Mouse (Mus musculus): ENCODE results near the gene Nsun5. TPM values are rescaled to one million over a fixed set of nuclear protein-coding genes. Genes with fewer than 3 reads are reported as not detected.

The Nsun5 gene
- polyA plus RNA-seq, 1 experiment from 2014 or later, result 15.9 TPM

DNA sequence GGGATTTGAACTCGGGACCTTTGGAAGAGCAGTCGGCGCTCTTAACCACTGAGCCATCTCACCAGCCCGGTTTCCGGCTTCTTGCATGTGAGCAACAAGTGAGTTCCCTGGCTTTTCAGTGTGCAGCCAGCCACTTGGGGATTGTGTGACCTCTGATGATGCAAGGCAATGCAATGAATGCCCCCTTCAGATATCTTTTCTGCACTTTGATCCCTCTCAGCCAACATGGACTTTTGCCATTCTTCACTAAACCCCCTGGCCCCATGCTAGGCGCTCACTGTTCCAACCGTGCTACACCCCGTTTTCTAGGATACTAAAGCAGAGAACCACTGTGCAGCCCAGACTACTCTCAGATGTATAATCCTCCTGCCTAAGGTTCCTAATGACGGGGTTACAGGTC, 35.7 kb downstream of the Nsun5 start:
- no peak overlapping the region for H3K4me2 ChIP-seq
- ATAC-seq (replicated peaks; ENCODE audit: insufficient number of reproducible peaks, low FRiP score, low TSS enrichment), result no peak
- WGBS (ENCODE audit: insufficient replicate concordance), result 77% methylated on average over 9 of the region's 9 CpGs

DNA sequence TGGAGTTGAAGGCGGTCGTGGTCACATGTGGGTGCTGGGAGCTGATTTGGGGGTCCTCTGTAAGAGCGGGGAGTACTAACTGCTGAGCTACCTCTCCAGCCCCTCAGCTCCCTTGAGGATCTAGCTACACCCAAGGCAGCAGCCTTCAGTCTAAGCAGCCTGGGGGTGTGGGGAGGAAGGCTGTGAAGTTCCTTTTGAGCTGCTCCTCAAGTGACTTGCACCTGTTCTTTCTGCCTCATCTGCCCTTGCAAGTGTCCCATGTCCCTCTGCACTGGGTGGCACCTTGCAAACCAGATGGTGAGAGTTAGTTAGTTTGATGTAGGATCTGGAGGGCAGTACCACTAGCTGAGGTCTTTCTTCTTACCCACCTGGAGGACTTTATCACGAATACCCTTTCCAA, 38.4 kb downstream of the Nsun5 start:
- H3K27me3 ChIP-seq (ENCODE audit: control insufficient read depth, insufficient read depth, low read length), result no peaks in the 10 kb centered on the region
- no peak overlapping the region for H3K9ac ChIP-seq (ENCODE audit: low read depth, low read length)
- H3K4me1 ChIP-seq (ENCODE audit: control insufficient read depth, insufficient read depth, low read length), result no peaks in the 10 kb centered on the region
- H3K4me3 ChIP-seq (ENCODE audit: low read depth, low read length), result no peak overlapping the region
- H3K36me3 ChIP-seq (ENCODE audit: control insufficient read depth, insufficient read depth, low read length), result no peaks in the 10 kb centered on the region
- H3K27ac ChIP-seq (ENCODE audit: low read depth, low read length), result no peak overlapping the region
- no peaks in the 10 kb centered on the region for H3K9me3 ChIP-seq (replicated peaks; ENCODE audit: control insufficient read depth, low read length)
- ATAC-seq (replicated peaks; ENCODE audit: insufficient number of reproducible peaks, low FRiP score, low TSS enrichment), result no peak
- no peak overlapping the region for H3K4me2 ChIP-seq
- WGBS (ENCODE audit: insufficient replicate concordance), result 82% methylated on average over 4 of the region's 4 CpGs

More for the DNA sequence above, 35.7 kb downstream of the Nsun5 start:
- no peaks in the 10 kb centered on the region for H3K4me1 ChIP-seq (ENCODE audit: control insufficient read depth, insufficient read depth, low read length)
- no peak overlapping the region for H3K9ac ChIP-seq (ENCODE audit: low read depth, low read length)
- no peaks in the 10 kb centered on the region for H3K27me3 ChIP-seq (ENCODE audit: control insufficient read depth, insufficient read depth, low read length)
- H3K4me3 ChIP-seq (ENCODE audit: low read depth, low read length), result no peak overlapping the region
- H3K9me3 ChIP-seq (replicated peaks; ENCODE audit: control insufficient read depth, low read length), result no peaks in the 10 kb centered on the region
- H3K36me3 ChIP-seq (ENCODE audit: control insufficient read depth, insufficient read depth, low read length), result no peaks in the 10 kb centered on the region
- H3K27ac ChIP-seq (ENCODE audit: low read depth, low read length), result no peak overlapping the region

GRCm38 (mm10) chr5:135410266-135410665, 40.5 kb downstream of the Nsun5 start:
- Histone ChIP-seq H3K4me1 (ENCODE audit: control insufficient read depth, insufficient read depth, low read length) (no peaks in the 10 kb centered on the region), H3K9ac (ENCODE audit: low read depth, low read length) (no peak overlapping the region), H3K27ac (ENCODE audit: low read depth, low read length) (no peak overlapping the region), H3K9me3 (replicated peaks; ENCODE audit: control insufficient read depth, low read length) (no peaks in the 10 kb centered on the region), H3K4me3 (ENCODE audit: low read depth, low read length) (no peak overlapping the region), H3K27me3 (ENCODE audit: control insufficient read depth, insufficient read depth, low read length) (no peaks in the 10 kb centered on the region), H3K4me2 (no peak overlapping the region), H3K36me3 (ENCODE audit: control insufficient read depth, insufficient read depth, low read length) (peaks cover 9% of the 10 kb centered on the region; the same call in 1 of the 2 replicates)
- WGBS (ENCODE audit: insufficient replicate concordance), result 85% methylated on average over 9 of the region's 9 CpGs
- ATAC-seq (replicated peaks; ENCODE audit: insufficient number of reproducible peaks, low FRiP score, low TSS enrichment), result no peak

Small RNA genes within 50 kb of the gene (microRNA-seq; reads per million reads assigned to microRNA genes)
- gene Mir7033 (ENCODE audit: borderline number of aligned reads), result 1.1 reads per million, percentile 15 among the genes with 10 or more reads in this experiment

Other genes with a start within 250 kb of the Nsun5 start
- 20.0 and 21.3 TPM in 2 replicates for gene Tbl2, start 220.3 kb upstream of the Nsun5 start, polyA plus RNA-seq (2014; fragmentation: Nextera tagmentation; extraction: Ambion mirVana)
- gene Bcl7b, start 201.7 kb upstream of the Nsun5 start, polyA plus RNA-seq (2014; fragmentation: Nextera tagmentation; extraction: Ambion mirVana), result 32.3 and 35.2 TPM in 2 replicates
- 28.9 and 45.4 TPM in 2 replicates for gene Baz1b, start 182.7 kb upstream of the Nsun5 start, polyA plus RNA-seq (2014; fragmentation: Nextera tagmentation; extraction: Ambion mirVana)
- gene Fzd9, start 118.7 kb upstream of the Nsun5 start, polyA plus RNA-seq (2014; fragmentation: Nextera tagmentation; extraction: Ambion mirVana), result 3.6 and 4.9 TPM in 2 replicates
- gene Fkbp6, start 19.9 kb upstream of the Nsun5 start, polyA plus RNA-seq (2014; fragmentation: Nextera tagmentation; extraction: Ambion mirVana), result 0.46 TPM in 1 of 2 replicates, not detected in the other
- gene Trim50, start 16.7 kb upstream of the Nsun5 start, polyA plus RNA-seq (2014; fragmentation: Nextera tagmentation; extraction: Ambion mirVana), result not detected in 2 replicates
- 10.2 and 11.8 TPM in 2 replicates for gene Pom121, start 24.6 kb downstream of the Nsun5 start, polyA plus RNA-seq (2014; fragmentation: Nextera tagmentation; extraction: Ambion mirVana)
- 33.2 and 37.6 TPM in 2 replicates for gene Hip1, start 175.2 kb downstream of the Nsun5 start, polyA plus RNA-seq (2014; fragmentation: Nextera tagmentation; extraction: Ambion mirVana)
- not detected in 2 replicates for gene Ccl26, start 193.6 kb downstream of the Nsun5 start, polyA plus RNA-seq (2014; fragmentation: Nextera tagmentation; extraction: Ambion mirVana)
- 0.93 TPM in 1 of 2 replicates, not detected in the other for gene Ccl24, start 203.1 kb downstream of the Nsun5 start, polyA plus RNA-seq (2014; fragmentation: Nextera tagmentation; extraction: Ambion mirVana)

Measured in heart, embryonic 11.5 days (tissue).